In genomic region chr12:109530215-109531050, GRCm38 (mm10) we compare ENCODE assay signal across 23 mouse cellular contexts.
DNase-seq lines count a peak whose midpoint lies in the region; ATAC-seq lines count a peak whose summit lies in the region.
"Had no signal": no experiment of that assay in that cellular context is flagged by ENCODE, and none has a peak within 500 bp of the region (broad histone marks: within the 10 kb centered on the region; RNA-seq: fewer than 3 reads in every experiment).

No protein-coding gene starts in this region.

- H3K36me3 ChIP-seq in midbrain, embryonic 12.5 days = no peaks in the 10 kb centered on the region; the same call in 1 of the 2 replicates
- no peaks in the 10 kb centered on the region for H3K36me3 ChIP-seq in midbrain, embryonic 14.5 days (ENCODE audit: control insufficient read depth, insufficient read depth, low read length)
- H3K36me3 ChIP-seq: intestine, embryonic 15.5 days; kidney, embryonic 15.5 days; liver, embryonic 13.5 days had no signal

- 54% methylated on average over 19 of the region's 19 CpGs for WGBS in midbrain, embryonic 12.5 days
- 51% methylated on average over 19 of the region's 19 CpGs for WGBS in midbrain, embryonic 14.5 days

- H3K4me3 ChIP-seq in midbrain, embryonic 12.5 days = no peak overlapping the region
- H3K4me3 ChIP-seq in midbrain, embryonic 14.5 days (replicated peaks; ENCODE audit: low read depth, low read length) = no peak overlapping the region
- H3K4me3 ChIP-seq: embryonic facial prominence, embryonic 13.5 days; hindbrain, embryonic 13.5 days; intestine, embryonic 15.5 days; kidney, embryonic 15.5 days; layer of hippocampus, adult 2 months; liver, embryonic 13.5 days had no signal

- peak overlapping the region; percentile 13; the same call in 1 of the 2 replicates for H3K4me2 ChIP-seq in midbrain, embryonic 12.5 days (replicated peaks)
- H3K4me2 ChIP-seq in midbrain, embryonic 14.5 days (ENCODE audit: low read length) = no peak overlapping the region
- H3K4me2 ChIP-seq: embryonic facial prominence, embryonic 13.5 days; hindbrain, embryonic 13.5 days; intestine, embryonic 15.5 days; kidney, embryonic 15.5 days; liver, embryonic 13.5 days had no signal

- DNase-seq in embryo, embryonic 11 days = peak; percentile 58
- DNase-seq in embryo, embryonic 10.5 days (ENCODE audit: low spot score) = no peak
- DNase-seq in midbrain, embryonic 14.5 days = no peak
- DNase-seq in frontal cortex, adult 2 months (ENCODE audit: extremely low spot score in 1 of 2, low spot score in 1 of 2) = no peak
- no peak for DNase-seq in testis, postnatal 10 days (ENCODE audit: low spot score)
- DNase-seq in thymus, postnatal 36 days = no peak
- DNase-seq: cerebellum, adult 11 months; cerebellum, postnatal 14 days; gastrocnemius, postnatal 14 days; liver, embryonic 13.5 days; lung, postnatal 14 days; right cerebral cortex, postnatal 14 days; thymus, postnatal 14 days had no signal

- peaks cover 21% of the 10 kb centered on the region for H3K4me1 ChIP-seq in midbrain, embryonic 12.5 days
- H3K4me1 ChIP-seq in midbrain, embryonic 14.5 days (ENCODE audit: control insufficient read depth, insufficient read depth, low read length) = no peaks in the 10 kb centered on the region

- no peak; the same call in 1 of the 2 replicates for ATAC-seq in midbrain, embryonic 12.5 days (ENCODE audit: low FRiP score, low read depth)
- no peak for ATAC-seq in midbrain, embryonic 14.5 days (ENCODE audit: low FRiP score, low TSS enrichment)
- peak; percentile 33 to 50; a peak in 1 of 4 replicates for ATAC-seq in hematopoietic stem cell, adult 5-6 weeks (replicated peaks in 1 of 2; ENCODE audit: insufficient read depth in 1 of 2, low FRiP score in 2 of 2, low TSS enrichment in 1 of 2, low read depth in 1 of 2, poor library complexity in 2 of 2, severe bottlenecking in 2 of 2)
- ATAC-seq: CD4-positive, CD25-positive, alpha-beta regulatory T cell, adult 4 months; intestine, embryonic 15.5 days; midbrain, embryonic 16.5 days had no signal

- H3K9me3 ChIP-seq in midbrain, embryonic 12.5 days = peaks cover 49% of the 10 kb centered on the region
- H3K9me3 ChIP-seq in midbrain, embryonic 14.5 days (ENCODE audit: control insufficient read depth, low read length) = peaks cover 43% of the 10 kb centered on the region
- H3K9me3 ChIP-seq: intestine, embryonic 15.5 days had no signal

- H3K27ac ChIP-seq in midbrain, embryonic 12.5 days (replicated peaks) = no peak overlapping the region
- H3K27ac ChIP-seq in midbrain, embryonic 14.5 days (replicated peaks; ENCODE audit: low read depth, low read length) = no peak overlapping the region
- H3K27ac ChIP-seq: hindbrain, embryonic 13.5 days; intestine, embryonic 15.5 days; kidney, embryonic 15.5 days; layer of hippocampus, adult 2 months; stomach, postnatal 0 days had no signal

- H3K27me3 ChIP-seq in midbrain, embryonic 12.5 days = peaks cover 25% of the 10 kb centered on the region
- H3K27me3 ChIP-seq in midbrain, embryonic 14.5 days (ENCODE audit: control insufficient read depth, insufficient read depth, low read length) = no peaks in the 10 kb centered on the region
- H3K27me3 ChIP-seq: intestine, embryonic 15.5 days had no signal

- no peak overlapping the region for H3K9ac ChIP-seq in midbrain, embryonic 12.5 days (replicated peaks)
- no peak overlapping the region for H3K9ac ChIP-seq in midbrain, embryonic 14.5 days (replicated peaks; ENCODE audit: low read length)
- H3K9ac ChIP-seq: embryonic facial prominence, embryonic 13.5 days; hindbrain, embryonic 13.5 days; intestine, embryonic 15.5 days; kidney, embryonic 15.5 days; liver, embryonic 13.5 days had no signal

Comparison
In these comparisons a context has a peak if more than half of its experiments do, and no peak if none do; other contexts are left out.
1. ATAC-seq: peak in hematopoietic stem cell, adult 5-6 weeks (2 of 2); none in midbrain, embryonic 12.5 days (single experiment) and midbrain, embryonic 14.5 days (single experiment).